Comparison of ENCODE assay signal across 15 mouse cellular contexts in genomic region chr15:17801424-17801823, GRCm38 (mm10).
DNase-seq lines count a peak whose midpoint lies in the region; ATAC-seq and TF ChIP-seq lines count a peak whose summit lies in the region.
"Had no signal": no experiment of that assay in that cellular context is flagged by ENCODE, and none has a peak within 500 bp of the region (broad histone marks: within the 10 kb centered on the region; RNA-seq: fewer than 3 reads in every experiment).

No protein-coding gene starts in this region.

- no peaks in the 10 kb centered on the region for H3K4me1 ChIP-seq in midbrain, postnatal 0 days (ENCODE audit: insufficient read depth, low read length)
- no peaks in the 10 kb centered on the region for H3K4me1 ChIP-seq in midbrain, embryonic 13.5 days (replicated peaks)
- H3K4me1 ChIP-seq: embryonic facial prominence, embryonic 13.5 days; limb, embryonic 15.5 days had no signal

- H3K36me3 ChIP-seq in midbrain, postnatal 0 days (ENCODE audit: insufficient read depth, low read length) = no peaks in the 10 kb centered on the region
- H3K36me3 ChIP-seq in midbrain, embryonic 13.5 days = no peaks in the 10 kb centered on the region
- H3K36me3 ChIP-seq: embryonic facial prominence, embryonic 13.5 days; limb, embryonic 15.5 days had no signal

- no peak overlapping the region for H3K4me3 ChIP-seq in midbrain, postnatal 0 days (ENCODE audit: low read depth, low read length)
- H3K4me3 ChIP-seq in midbrain, embryonic 13.5 days (replicated peaks) = no peak overlapping the region
- H3K4me3 ChIP-seq: embryonic facial prominence, embryonic 13.5 days; gastrocnemius, adult 2 months; layer of hippocampus, adult 2 months; limb, embryonic 15.5 days; myocyte had no signal

- H3K27me3 ChIP-seq in midbrain, postnatal 0 days (ENCODE audit: insufficient read depth, low read length) = no peaks in the 10 kb centered on the region
- H3K27me3 ChIP-seq in midbrain, embryonic 13.5 days = no peaks in the 10 kb centered on the region
- H3K27me3 ChIP-seq: embryonic facial prominence, embryonic 13.5 days; limb, embryonic 15.5 days had no signal

- WGBS in midbrain, postnatal 0 days = 64% methylated on average over 3 of the region's 3 CpGs
- 76% methylated on average over 3 of the region's 3 CpGs for WGBS in midbrain, embryonic 13.5 days

- H3K9ac ChIP-seq in midbrain, postnatal 0 days (replicated peaks; ENCODE audit: low read length, poor library complexity, severe bottlenecking) = no peak overlapping the region
- H3K9ac ChIP-seq in midbrain, embryonic 13.5 days (replicated peaks) = no peak overlapping the region
- H3K9ac ChIP-seq: embryonic facial prominence, embryonic 13.5 days; limb, embryonic 15.5 days had no signal

- H3K4me2 ChIP-seq in midbrain, postnatal 0 days (ENCODE audit: low read depth, low read length, poor library complexity, severe bottlenecking) = no peak overlapping the region
- no peak overlapping the region for H3K4me2 ChIP-seq in midbrain, embryonic 13.5 days (replicated peaks)
- H3K4me2 ChIP-seq: embryonic facial prominence, embryonic 13.5 days; limb, embryonic 15.5 days had no signal

- no peak for DNase-seq in frontal cortex, postnatal 25 days (ENCODE audit: low spot score in 2 of 2)
- DNase-seq in midbrain, postnatal 0 days (ENCODE audit: low spot score) = peak; percentile 83
- peak; percentile 66 for DNase-seq in cerebellum, adult 9-10 months
- peak; percentile 4 to 8 for DNase-seq in frontal cortex, postnatal 36 days (ENCODE audit: low spot score in 2 of 2)
- no peak for DNase-seq in neural tube, embryonic 10.5 days (ENCODE audit: extremely low spot score, low spot score)
- DNase-seq in c-Kit-positive CD71-positive TER-119-positive erythroid progenitor cells, embryonic 14.5 days (ENCODE audit: low spot score) = no peak
- DNase-seq: gastrocnemius, adult 2 months; kidney, adult 11 months; lung, postnatal 36 days had no signal

- ATAC-seq in frontal cortex, adult (ENCODE audit: low TSS enrichment) = peak; percentile 86
- peak; percentile 68; the same call in 1 of the 2 replicates for ATAC-seq in midbrain, postnatal 0 days (ENCODE audit: low FRiP score)
- ATAC-seq in midbrain, embryonic 13.5 days = no peak

- H3K9me3 ChIP-seq in midbrain, postnatal 0 days (ENCODE audit: low read length) = no peaks in the 10 kb centered on the region
- H3K9me3 ChIP-seq in midbrain, embryonic 13.5 days = no peaks in the 10 kb centered on the region
- H3K9me3 ChIP-seq: embryonic facial prominence, embryonic 13.5 days; limb, embryonic 15.5 days had no signal

- no peak for TF ChIP-seq CTCF in midbrain, postnatal 0 days (IDR thresholded peaks at IDR 0.05)

- no peak overlapping the region for H3K27ac ChIP-seq in midbrain, postnatal 0 days (ENCODE audit: low read depth, low read length)
- H3K27ac ChIP-seq in midbrain, embryonic 13.5 days = no peak overlapping the region
- H3K27ac ChIP-seq: embryonic facial prominence, embryonic 13.5 days; gastrocnemius, adult 2 months; layer of hippocampus, adult 2 months; limb, embryonic 15.5 days had no signal

Comparison
In these comparisons a context has a peak if more than half of its experiments do, and no peak if none do; other contexts are left out.
1. DNase-seq: peak in midbrain, postnatal 0 days (single experiment), cerebellum, adult 9-10 months (single experiment) and frontal cortex, postnatal 36 days (2 of 2); none in frontal cortex, postnatal 25 days (0 of 2), neural tube, embryonic 10.5 days (single experiment) and c-Kit-positive CD71-positive TER-119-positive erythroid progenitor cells, embryonic 14.5 days (single experiment).